Mouse (Mus musculus): ENCODE measurements at regions not wholly inside any gene's neighbourhood (a gene's known extent, or its start where the extent isn't known, plus 50 kb on each side); places are given as distances from the start of the nearest gene placed in this dataset.

DNA sequence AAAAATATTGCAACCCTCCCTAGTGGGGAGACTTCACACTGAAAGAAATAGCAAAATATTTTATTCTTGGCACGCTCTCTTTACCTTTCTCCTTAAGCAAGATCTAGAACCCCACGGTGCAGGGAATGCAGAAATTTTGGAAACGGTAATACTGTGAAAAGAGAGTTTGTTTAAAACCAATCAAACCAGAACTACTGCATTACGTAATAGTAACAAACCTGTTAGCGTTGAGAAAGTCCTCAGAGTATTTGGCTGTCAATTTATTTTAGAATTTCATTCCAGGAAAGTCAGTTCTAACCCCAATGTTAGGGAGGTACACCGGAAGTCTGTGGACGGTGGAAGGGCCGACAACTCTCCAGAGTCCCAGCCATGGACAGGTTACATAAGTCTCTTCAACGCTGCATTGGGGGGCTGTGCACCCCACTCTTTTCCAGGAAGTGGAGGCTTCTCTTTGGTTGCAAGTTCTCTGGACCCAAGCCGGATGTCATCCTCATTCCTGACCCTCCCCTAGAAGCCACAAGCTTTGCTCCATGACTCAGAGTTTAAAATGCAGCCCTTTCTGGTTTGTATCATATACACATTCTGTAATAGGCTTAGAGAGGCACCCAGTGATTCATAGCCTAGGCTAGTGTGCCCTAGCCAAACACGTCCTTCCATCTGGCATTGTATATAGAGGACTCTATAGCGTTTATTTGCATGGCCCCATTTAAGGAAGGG lies 105.0 kb upstream of the Frmd6 start:
- no peak for DNase-seq

DNA sequence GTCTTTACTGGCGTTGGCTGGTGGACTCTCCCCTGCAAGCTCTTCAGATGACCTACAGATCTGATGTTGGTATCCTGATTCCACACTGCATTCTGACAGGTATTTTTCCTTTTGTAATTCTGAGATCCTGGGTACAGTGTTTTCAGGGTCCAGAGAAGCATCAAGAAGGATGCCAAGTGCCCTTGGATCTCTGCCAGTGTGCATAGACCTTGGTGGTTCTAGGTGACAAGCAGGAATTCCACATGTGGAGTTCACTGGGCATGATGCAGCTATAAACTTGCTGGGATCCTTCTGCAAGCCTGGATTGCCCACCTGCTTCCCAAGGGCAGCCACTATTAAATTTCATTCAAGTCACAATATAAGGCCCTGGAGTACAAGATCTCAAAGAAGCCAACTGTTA lies 100.0 kb upstream of the Frmd6 start:
- DNase-seq: no peak

DNA sequence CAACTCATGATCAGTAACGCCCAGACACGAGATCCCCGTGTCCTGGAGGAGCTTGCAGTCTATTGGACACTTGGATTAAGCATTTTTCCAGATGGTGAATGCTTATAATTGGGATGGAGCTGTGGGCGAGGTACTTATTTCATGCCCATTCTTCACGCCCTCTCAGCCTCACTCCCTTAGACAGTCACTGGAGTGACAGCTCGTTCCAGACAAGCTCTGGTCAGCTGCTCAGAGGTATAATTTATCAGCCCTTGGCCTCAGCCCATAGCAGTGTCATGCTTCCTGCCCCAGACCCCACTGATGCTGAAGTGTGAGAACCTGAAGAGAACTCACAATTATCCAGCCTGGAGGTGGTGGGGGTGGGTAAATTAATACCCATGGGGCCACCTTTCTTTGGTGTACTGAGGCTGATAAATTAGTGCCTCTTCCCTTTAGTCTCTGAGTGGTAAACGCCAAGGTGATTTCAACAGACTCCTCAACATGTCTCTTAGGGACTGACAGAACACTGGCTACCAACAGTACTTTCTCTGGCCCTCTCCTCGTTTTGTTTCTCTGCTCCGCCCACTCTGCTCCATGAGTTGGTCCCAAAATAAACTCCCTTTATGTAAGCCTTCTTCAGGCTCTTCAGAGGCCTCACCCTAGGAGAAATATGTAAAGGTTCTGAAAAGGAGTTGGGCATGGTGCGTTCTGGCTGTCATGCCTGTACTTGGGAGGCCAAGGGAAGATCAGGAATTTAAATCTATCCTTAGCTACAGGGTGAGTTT lies 97.6 kb upstream of the Frmd6 start:
- no peak for DNase-seq

DNA sequence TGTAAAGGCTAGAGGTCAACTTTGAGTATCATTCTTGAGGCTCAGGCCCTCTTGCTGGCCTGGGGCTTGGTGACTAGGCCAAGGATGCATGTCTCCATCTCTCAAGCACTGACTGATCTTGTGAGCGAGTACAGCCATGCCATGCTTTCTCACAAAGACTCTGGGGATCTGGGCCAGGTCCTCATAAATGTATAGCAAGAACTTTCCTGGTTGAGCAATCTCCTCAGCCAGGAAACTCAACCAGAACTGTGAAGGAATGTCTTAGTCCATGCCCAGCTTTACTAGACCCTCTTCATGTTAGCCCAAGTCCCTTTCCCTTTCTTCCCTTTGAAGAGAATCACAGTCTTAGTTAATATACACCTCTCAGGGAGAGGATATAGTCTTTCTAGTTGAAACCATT lies 96.9 kb upstream of the Frmd6 start:
- no peak for DNase-seq

DNA sequence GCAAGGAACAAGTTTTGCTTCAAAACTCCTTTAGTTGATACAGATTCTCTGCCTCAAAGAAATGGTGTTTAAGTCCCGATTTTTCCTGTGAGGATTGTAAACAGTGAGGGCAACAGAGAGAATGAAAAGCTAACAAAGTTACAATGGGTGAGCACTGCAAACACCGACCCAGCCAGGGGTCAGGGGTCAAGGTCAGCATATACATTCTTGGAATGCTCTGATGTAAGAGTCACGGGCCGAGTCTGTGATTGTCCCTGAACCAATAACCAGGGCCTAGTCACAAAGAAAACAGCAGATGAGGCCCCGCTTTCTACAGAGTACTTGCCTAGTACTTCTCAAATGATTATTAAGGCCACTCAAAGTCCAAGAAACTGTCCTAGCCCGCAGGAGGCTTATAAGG lies 95.4 kb upstream of the Frmd6 start:
- no peak for DNase-seq

DNA sequence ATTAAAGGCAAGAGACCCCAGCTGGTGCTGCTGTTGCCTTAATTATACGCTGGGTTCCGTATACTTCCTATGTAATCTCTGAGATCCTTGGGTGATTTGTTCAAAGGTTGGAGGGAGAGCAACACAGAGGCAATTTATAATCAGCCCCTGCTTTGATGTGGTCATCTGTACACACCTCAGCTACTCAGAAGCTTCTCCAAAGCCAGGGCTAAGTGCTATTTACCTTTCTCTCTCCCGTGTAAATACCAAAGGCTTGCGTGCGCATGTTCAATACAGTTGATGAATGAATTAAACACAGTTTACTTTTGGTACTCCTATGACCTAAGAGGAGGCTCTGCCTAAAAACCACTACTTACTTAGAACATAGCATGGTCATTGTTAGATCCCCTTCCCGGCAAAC lies 93.8 kb upstream of the Frmd6 start:
- DNase-seq: no peak

DNA sequence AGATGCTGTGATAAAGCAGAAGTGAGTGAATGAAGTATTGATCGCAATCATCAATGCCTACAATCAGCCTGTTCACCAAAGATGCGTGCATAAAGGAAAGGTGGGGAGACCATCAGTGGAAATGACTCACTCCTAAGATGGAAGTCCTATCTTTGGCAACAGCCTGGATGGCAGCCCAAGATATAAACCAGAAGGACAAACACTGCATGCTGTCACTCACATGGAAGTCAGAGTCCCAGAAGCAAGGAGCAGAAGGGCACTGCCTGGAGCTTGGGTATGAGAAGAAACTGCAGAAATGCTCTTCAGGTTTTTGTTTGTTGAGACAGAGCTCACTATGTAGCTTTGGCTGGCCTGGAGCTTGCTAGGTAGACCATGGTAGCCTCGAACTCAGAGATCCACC lies 92.7 kb upstream of the Frmd6 start:
- no peak for DNase-seq

DNA sequence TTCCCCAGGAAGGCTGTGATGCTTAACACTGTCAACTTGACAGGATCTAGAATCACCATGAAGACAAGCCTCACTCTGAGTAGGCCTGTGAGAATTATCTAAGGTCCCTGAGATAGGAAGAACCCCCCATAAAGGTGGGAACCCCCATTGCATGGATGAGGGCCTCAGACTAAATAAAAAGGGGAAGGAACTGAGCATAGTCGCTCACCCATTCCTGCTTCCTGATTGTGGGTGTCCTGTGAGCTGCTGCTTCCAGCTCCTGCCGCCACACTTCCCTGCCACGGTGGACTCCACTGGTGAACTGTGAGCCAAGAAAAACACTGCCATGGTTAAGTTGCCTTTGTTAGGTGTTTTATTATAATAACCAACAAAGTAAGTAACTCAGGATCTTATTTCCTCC lies 86.8 kb upstream of the Frmd6 start:
- DNase-seq: no peak

DNA sequence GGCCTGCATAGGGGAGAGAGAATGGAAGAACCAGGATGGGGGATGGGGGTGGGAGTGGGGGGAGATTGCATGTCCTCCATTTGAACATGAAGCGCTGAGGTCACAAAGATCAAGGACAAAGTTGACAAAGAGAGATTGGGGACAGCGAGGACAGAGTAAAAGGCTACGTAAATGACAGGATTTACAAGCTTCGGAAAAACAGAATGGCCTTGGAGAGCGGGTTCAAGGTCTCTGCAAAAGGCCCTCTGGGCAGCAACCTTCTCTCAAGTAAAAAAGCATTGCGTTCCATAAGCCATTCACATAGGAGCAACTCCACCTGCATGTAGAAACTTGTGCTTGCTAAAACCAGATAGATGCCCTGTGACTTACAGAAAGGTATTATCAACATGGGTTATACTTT lies 86.0 kb upstream of the Frmd6 start:
- DNase-seq: no peak

DNA sequence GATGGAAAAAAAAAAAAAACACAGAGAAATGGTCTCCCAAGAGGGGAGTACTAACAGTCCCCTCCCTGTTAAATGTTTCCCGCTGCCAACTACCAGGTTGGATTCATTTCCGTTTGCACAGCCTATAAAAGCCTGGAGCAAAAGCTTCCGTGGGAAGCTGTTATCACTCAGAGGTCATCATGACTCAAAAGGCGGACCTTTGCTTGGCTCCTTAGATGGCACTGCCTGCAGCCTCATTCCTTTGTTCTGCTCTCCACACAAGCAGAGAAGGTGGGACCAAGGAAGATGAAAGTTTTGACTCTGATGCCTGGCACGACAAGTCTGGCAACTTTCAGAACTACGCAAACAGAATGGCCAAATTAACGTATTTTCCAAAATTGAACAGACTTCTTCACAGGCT lies 85.5 kb upstream of the Frmd6 start:
- DNase-seq: no peak

DNA sequence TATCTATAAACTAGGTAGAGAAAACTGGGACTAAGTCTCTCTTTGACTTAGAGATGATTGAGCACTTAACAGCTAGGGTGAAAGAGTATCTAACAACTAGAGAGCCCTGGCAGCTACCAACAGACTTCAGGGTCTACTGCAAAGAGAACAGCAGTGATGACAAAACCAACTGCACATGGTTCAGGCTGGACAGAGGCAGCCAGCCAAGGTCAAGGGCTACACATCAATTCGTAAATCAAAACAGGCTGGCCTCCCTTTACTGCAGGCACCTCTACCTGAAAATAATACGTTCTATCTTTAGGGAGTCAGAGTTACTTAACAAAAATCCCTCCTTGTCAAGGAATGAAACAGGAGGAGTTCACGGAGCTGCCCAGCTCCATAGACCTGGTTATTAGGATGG lies 82.5 kb upstream of the Frmd6 start:
- no peak for DNase-seq

DNA sequence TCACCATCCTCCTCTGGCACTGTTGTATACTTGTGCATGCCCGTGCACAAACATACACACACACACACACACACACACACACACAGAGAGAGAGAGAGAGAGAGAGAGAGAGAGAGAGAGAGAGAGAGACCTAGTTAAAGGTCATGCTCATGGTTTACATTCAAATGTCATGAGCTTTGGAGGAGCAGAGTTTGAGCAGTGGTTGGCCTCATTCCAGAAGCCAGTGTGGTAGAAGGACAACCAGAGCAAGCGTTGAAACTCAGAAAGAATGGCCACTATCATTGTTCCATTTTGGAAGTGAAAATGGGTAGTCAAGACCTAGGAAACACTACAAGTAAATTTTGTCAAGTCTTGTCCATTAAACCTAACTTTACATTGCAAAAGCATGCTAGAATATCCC lies 79.6 kb upstream of the Frmd6 start:
- DNase-seq: no peak

DNA sequence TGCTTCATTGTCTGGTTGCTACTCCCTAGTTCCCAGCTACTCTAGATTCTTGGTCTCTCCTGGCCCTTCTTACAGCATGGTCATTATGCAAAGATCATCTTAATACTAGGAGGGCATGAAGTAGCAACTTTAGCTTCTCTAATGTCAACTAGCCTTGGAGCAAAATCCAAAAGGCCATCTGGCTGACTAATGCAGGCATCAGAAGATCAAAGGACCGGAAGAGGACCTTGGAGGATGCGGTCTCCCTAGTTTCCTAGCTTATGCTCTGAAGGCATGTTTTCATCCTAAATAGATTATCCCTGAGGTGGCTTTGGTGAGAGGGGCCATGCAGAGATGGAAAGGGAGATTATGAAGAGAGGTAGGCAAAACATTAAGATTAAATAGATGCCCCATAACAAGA lies 75.7 kb upstream of the Frmd6 start:
- DNase-seq: no peak

DNA sequence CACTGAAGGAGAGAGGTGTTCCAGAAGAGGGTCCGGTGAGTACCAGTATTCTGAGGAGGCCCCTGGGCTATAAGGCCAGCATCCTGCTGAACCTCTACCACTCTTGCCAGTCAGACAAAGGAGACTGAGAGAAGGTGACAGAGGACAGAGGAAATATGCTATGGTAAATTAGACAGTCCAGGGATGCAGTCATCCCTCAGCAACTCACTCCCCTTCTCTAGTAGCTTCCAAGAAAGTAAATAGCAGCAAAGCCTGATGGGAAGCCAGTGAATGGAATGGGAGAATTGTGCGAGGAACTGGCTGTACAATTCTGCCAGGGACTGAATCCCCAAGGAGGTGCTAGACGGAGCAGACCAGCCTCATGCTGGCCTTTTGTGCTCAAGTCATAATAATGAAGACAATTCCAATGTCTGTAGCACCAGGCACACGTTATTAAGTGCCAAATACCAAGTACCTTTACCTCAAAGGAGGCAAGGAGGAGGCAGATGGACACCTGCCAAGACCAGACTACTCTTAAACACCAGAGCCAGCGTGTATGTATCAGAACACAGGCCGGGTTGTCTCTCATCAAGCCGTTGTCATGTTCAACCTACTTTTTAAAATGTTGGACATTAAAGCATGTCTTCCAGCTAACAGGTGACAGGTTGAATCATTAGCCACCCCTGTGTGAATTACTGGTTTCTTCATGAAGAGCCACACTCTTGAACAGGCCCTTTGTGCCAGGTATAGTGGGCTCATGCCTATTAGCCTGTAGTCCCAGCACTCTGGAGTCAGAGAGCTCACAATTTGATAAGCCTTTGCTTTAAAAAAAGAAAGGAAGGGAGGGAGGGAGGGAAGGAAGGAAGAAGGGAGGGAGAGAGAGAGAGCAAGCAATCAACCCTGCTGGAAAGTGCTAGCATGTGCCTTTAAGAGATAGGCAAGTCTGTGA lies 74.4 kb upstream of the Frmd6 start:
- DNase-seq: no peak

DNA sequence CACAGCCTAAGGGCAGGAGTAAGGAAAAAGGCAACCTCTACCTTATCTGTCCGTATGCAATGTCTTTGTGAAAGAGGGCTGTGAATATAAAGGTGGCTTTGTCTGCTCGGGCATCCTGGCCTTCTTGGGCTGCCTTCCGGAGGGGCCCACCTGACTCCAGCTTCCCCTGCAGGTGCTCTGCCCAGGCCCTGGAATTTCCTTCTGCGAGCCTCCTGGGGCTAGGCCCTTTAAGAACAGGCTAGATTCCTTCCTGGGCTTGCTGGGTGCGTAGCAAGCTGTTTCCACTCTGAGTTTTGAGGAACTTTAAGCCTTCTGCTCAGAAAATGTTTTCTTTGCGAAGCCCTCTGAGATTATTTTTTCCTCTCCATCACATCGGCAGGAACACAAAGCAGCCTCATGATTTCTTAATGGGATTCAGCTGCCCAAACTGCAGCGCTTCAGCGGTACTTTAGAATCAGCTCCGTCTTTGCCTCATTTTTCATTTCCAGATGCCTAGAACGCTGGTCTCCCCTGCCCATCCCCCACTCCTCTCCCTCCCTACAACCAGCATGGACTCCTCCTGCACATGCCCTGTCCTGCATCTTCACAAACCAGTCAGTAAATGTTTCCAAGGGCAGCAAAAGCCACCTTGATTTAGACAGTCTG lies 72.9 kb upstream of the Frmd6 start:
- DNase-seq: no peak

DNA sequence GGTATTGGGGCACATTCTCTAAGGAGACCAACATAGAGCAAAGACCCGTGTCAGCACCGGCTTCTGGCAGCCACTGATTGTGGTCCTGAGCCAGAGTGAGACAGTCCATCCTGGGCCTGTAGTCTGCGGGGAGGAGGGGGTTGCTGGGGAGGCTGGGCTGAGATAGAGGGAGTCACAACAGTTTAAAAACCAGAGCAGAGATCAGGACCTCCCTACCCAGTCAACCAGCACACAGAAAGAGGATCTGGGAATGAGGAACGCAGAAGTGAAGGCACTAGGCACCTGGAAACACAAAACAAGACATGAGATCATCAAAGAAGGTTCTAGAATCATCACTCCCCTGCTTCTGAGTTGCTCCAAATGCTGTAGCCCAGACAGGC lies 72.4 kb upstream of the Frmd6 start:
- DNase-seq: no peak

DNA sequence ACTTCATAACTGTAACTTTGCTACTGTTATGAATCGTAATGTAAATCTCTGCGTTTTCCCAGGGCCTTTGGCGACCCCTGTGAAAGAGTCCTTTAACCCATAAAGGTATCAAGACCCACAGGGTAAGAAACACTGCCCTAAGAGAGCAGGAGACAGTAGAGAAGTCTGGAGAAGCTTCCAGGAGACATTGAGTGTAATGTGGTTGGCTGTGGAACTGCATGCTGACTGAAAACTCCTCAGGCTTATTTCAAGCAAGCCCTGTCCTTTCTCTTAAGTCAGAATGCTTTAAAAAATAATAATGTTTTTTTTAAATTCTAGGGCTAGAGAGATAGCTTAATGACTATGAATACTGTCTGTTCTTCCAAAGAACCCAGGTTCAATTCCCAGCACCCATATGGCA lies 71.9 kb upstream of the Frmd6 start:
- no peak for DNase-seq

DNA sequence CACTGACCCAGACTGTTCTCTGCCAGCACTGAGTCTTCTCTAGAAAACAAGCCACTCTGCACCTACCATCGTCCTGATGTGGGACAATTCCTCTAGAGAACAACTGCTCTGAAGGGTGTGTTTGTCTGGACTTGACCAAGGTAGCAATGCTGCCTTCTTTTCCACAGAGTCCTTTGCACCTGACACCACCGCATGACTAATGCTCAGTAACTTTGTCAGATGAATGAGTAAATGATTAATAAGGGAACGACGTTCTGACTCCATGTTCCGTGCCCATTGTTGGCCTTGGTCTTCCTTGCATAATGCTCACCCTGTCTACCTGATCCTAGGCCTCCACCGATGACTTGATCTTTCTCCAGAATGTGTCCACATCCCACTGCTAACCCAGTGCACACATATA lies 67.2 kb upstream of the Frmd6 start:
- no peak for DNase-seq

DNA sequence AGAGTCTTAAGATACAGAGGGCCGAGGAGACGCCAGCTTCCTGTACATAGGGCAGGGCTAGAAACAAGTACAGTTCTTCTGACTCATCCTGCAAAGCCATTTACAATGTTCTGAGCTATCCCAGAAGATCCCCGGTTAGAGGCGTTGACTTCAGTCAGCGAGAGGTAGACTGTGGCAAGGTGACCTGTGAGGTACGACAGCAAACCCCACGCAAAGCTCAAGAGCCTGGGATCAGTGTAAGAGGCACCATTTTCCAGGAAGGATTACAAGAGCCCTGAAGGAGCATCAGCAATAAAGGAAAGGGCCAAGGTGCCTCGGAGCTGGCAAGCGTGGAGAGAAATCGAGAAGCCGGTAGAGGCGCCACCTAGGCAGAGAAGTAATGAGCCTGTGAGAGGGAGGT lies 61.8 kb upstream of the Frmd6 start:
- DNase-seq: no peak

DNA sequence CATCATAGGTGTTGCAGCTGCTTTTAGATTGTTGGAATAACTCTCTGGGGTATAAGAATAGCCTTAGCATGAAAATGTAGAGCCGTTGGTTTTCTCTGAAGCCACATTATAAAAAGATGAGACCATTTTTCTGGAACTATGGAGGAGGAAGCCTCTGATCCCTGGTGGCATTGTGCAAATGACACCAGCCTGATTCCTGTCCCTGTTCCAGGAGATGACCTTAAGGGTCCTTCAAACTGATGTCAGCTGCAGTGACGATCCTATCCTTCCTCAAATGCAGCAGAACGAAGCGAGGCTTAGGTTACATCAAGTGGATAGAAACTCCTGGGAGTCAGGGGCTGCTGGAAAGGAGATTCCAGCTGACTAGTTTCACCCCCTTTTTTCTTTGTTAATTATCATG lies 59.0 kb upstream of the Frmd6 start:
- no peak for DNase-seq

DNA sequence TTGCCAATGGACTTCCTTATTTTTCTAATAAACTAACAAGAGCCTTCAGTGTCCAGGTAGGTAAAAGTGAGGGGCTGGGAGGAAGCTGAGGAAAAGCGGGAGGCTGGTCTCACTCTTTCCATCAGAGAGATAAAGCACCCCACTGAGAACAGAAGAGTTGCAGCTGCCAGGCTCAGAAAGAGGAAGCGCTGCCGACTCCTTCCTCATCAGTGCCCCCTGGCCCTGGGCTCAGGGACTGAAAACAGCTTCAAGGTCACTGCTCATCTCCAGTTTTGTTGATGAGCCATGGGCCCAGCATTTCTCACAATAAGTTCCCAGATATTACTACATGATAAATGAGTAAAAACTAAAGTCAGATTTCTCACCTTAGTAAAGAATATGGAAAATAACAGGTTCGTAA lies 57.4 kb upstream of the Frmd6 start:
- DNase-seq: no peak

DNA sequence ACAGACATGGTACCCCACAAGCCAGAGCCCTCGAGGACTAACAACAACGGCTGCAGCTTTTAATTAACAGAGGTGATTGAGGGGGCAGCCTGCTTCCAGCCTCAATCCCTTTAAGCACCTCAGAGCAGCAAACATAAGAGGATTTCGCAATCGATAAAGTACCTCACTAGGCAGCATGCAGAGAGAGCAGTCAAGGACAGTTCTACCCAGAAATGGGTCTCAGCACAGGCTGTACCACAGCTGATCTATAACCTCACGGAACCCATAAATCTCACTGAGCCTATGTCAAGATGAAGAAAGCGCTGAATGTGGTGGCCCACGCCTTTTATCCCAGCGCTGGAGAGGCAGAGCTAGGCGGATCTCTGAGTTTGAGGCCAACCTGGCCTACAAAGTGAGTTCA lies 56.6 kb upstream of the Frmd6 start:
- DNase-seq: no peak

DNA sequence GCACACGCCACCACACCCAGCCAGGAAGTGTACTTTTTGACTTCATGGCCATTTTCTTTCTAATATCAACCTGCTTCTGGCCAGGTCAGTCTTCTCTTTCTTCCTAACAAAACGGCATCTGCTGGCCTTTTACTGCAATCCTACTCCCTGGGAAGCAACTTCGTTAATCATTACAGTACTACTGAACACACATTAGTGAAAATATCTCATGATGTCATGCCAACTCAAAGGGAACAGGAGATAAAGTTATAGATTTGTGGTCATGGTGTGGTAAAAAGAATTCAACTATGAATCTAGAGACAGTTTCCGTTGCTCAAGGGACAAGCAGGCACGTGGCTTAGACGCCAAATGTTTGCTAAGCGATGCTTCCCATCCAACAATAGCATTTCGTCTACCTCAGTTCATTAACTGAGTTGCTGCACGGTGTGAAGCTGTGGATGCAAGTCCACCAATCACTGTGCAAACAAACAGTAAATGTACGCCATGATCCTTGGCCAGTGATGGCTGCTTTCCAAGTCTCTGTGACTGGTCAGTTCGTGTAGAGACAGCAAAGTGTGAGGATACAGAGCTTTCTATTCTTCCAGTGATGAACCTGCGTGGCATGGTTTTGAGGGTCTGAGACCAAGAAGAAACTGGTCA lies 55.7 kb upstream of the Frmd6 start:
- DNase-seq: no peak

Data from cerebellum, adult 9-10 months (tissue).